Mouse (Mus musculus) MEL (cell line): ENCODE results near the gene Matn1. TPM values are rescaled to one million over a fixed set of nuclear protein-coding genes. Genes with fewer than 3 reads are reported as not detected.

Experiments
- DNase-seq: peaks from one replicate; pipeline ENCODE4 v3.0.0; 2011; ENCODE audit warnings: low read depth, low spot score
- H3K27ac ChIP-seq: 2 replicates; pipeline ENCODE4 v1.5.1; 2012; ENCODE audit warnings: low read depth, mild to moderate bottlenecking, control low read depth, low read length, moderate library complexity; ENCODE audit not compliant: control insufficient read depth
- H3K27me3 ChIP-seq, 2 experiments: fragments of 150-350 bp in 1 of 2; sonication (generic) in 1 of 2; 2 replicates each; pipeline ENCODE4 v1.6.1; 2012; ENCODE audit warnings: low read length in 2 of 2, mild to moderate bottlenecking in 2 of 2, improper control_type of control experiment in 1 of 2, moderate library complexity in 1 of 2; ENCODE audit not compliant: insufficient read depth in 2 of 2, control insufficient read depth in 1 of 2
- H3K36me3 ChIP-seq, 2 experiments: 2 replicates each; pipeline ENCODE4 v1.6.1; 2012 to 2014; ENCODE audit warnings: low read length in 2 of 2, improper control_type of control experiment in 1 of 2, inconsistent platforms in 1 of 2, mild to moderate bottlenecking in 1 of 2; ENCODE audit not compliant: insufficient read depth in 2 of 2, control insufficient read depth in 1 of 2
- H3K4me1 ChIP-seq, 2 experiments: fragments of 150-350 bp in 1 of 2; sonication (generic) in 1 of 2; 2 replicates each; pipeline ENCODE4 v1.6.1; 2012; ENCODE audit warnings: low read length in 2 of 2, improper control_type of control experiment in 1 of 2, mild to moderate bottlenecking in 1 of 2; ENCODE audit not compliant: insufficient read depth in 2 of 2, control insufficient read depth in 1 of 2
- H3K4me3 ChIP-seq, 2 experiments: fragments of 150-350 bp in 1 of 2; sonication (generic) in 1 of 2; 2 replicates each; pipeline ENCODE4 v1.5.1; 2012; ENCODE audit warnings: low read depth in 2 of 2, low read length in 2 of 2, mild to moderate bottlenecking in 2 of 2, moderate library complexity in 2 of 2, control low read depth in 1 of 2, improper control_type of control experiment in 1 of 2; ENCODE audit not compliant: control insufficient read depth in 1 of 2, insufficient read depth in 1 of 2
- H3K79me2 ChIP-seq: 2 replicates; pipeline ENCODE4 v1.6.1; 2012; ENCODE audit warnings: mild to moderate bottlenecking, low read length, moderate library complexity; ENCODE audit not compliant: control insufficient read depth, poor library complexity, insufficient read depth
- H3K9ac ChIP-seq: 2 replicates; pipeline ENCODE4 v1.6.1; 2012; ENCODE audit warnings: low read depth, mild to moderate bottlenecking, control low read depth, low read length, moderate library complexity; ENCODE audit not compliant: control insufficient read depth, poor library complexity, severe bottlenecking
- H3K9me3 ChIP-seq: fragments of 150-350 bp; sonication (generic); replicated peaks from 2 replicates; pipeline ENCODE4 v1.6.1; 2012; ENCODE audit warnings: mild to moderate bottlenecking, low read length, improper control_type of control experiment, moderate library complexity; ENCODE audit not compliant: insufficient read depth
- BHLHE40 ChIP-seq: IDR thresholded peaks from 2 replicates; pipeline ENCODE4 v1.6.1; 2012; ENCODE audit warnings: low read depth, mild to moderate bottlenecking, inconsistent platforms, low read length, improper control_type of control experiment, borderline replicate concordance
- CHD1 ChIP-seq: IDR thresholded peaks from 2 replicates; pipeline ENCODE4 v1.6.1; 2012; ENCODE audit warnings: low read depth, mild to moderate bottlenecking, inconsistent platforms, low read length, improper control_type of control experiment
- CHD2 ChIP-seq: IDR thresholded peaks from 2 replicates; pipeline ENCODE4 v1.6.1; 2011; ENCODE audit warnings: low read length, improper control_type of control experiment
- CTCF ChIP-seq, 3 experiments: IDR thresholded peaks in 2 of 3; conservative IDR thresholded peaks in 1 of 3; 2 replicates each; pipeline ENCODE4 v1.5.1; 2011 to 2012; ENCODE audit warnings: low read length in 3 of 3, low read depth in 2 of 3, mild to moderate bottlenecking in 2 of 3, improper control_type of control experiment in 1 of 3, inconsistent platforms in 1 of 3, mixed read lengths in 1 of 3, moderate library complexity in 1 of 3; ENCODE audit not compliant: control insufficient read depth in 1 of 3, insufficient read depth in 1 of 3, poor library complexity in 1 of 3, severe bottlenecking in 1 of 3
- E2F4 ChIP-seq: IDR thresholded peaks from 2 replicates; pipeline ENCODE4 v1.6.1; 2011; ENCODE audit warnings: low read depth, low read length, improper control_type of control experiment, borderline replicate concordance
- ELF1 ChIP-seq: IDR thresholded peaks from 2 replicates; pipeline ENCODE4 v1.6.1; 2014; ENCODE audit warnings: low read depth, mild to moderate bottlenecking, inconsistent platforms, low read length, improper control_type of control experiment, moderate library complexity
- ETS1 ChIP-seq: IDR thresholded peaks from 2 replicates; pipeline ENCODE4 v1.6.1; 2012; ENCODE audit warnings: low read depth, mild to moderate bottlenecking, inconsistent platforms, low read length, improper control_type of control experiment, moderate library complexity
- GATA1 ChIP-seq: IDR thresholded peaks from 2 replicates; pipeline ENCODE4 v1.6.1; 2011; ENCODE audit warnings: low read depth, low read length, improper control_type of control experiment
- HCFC1 ChIP-seq: IDR thresholded peaks from 2 replicates; pipeline ENCODE4 v1.6.1; 2012; ENCODE audit warnings: low read depth, mild to moderate bottlenecking, inconsistent platforms, low read length, improper control_type of control experiment, moderate library complexity
- JUND ChIP-seq: IDR thresholded peaks from 2 replicates; pipeline ENCODE4 v1.6.1; 2011; ENCODE audit warnings: low read depth, mild to moderate bottlenecking, improper control_type of control experiment, low read length
- MAFK ChIP-seq: IDR thresholded peaks from 2 replicates; pipeline ENCODE4 v1.6.1; 2011; ENCODE audit warnings: low read depth, mild to moderate bottlenecking, low read length, improper control_type of control experiment, borderline replicate concordance
- MAX ChIP-seq: IDR thresholded peaks from 2 replicates; pipeline ENCODE4 v1.6.1; 2011; ENCODE audit warnings: low read length, improper control_type of control experiment
- MAZ ChIP-seq: IDR thresholded peaks from 2 replicates; pipeline ENCODE4 v1.6.1; 2012; ENCODE audit warnings: low read depth, mild to moderate bottlenecking, inconsistent platforms, low read length, improper control_type of control experiment
- MEF2A ChIP-seq: IDR thresholded peaks from 2 replicates; pipeline ENCODE4 v1.6.1; 2014; ENCODE audit warnings: low read depth, mild to moderate bottlenecking, inconsistent platforms, low read length, improper control_type of control experiment; ENCODE audit not compliant: poor library complexity, insufficient replicate concordance, severe bottlenecking; ENCODE audit errors: extremely low read depth
- MXI1 ChIP-seq: IDR thresholded peaks from 2 replicates; pipeline ENCODE4 v1.6.1; 2011; ENCODE audit warnings: mild to moderate bottlenecking, low read depth, low read length, improper control_type of control experiment
- MYB ChIP-seq: IDR thresholded peaks from 2 replicates; pipeline ENCODE4 v1.6.1; 2011; ENCODE audit warnings: mild to moderate bottlenecking, low read depth, low read length, improper control_type of control experiment
- NRF1 ChIP-seq: IDR thresholded peaks from 2 replicates; pipeline ENCODE4 v1.6.1; 2014; ENCODE audit warnings: low read depth, mild to moderate bottlenecking, inconsistent platforms, low read length, improper control_type of control experiment, moderate library complexity; ENCODE audit not compliant: poor library complexity, insufficient read depth, severe bottlenecking
- POLR2A ChIP-seq, 2 experiments: IDR thresholded peaks; 2 replicates each; pipeline ENCODE4 v1.6.1; 2011 to 2012; ENCODE audit warnings: low read length in 2 of 2, mild to moderate bottlenecking in 2 of 2, control low read depth in 1 of 2, improper control_type of control experiment in 1 of 2, low read depth in 1 of 2, moderate library complexity in 1 of 2; ENCODE audit not compliant: control insufficient read depth in 1 of 2, insufficient read depth in 1 of 2, poor library complexity in 1 of 2
- POLR2AphosphoS5 ChIP-seq: IDR thresholded peaks from 2 replicates; pipeline ENCODE4 v1.6.1; 2012; ENCODE audit warnings: low read depth, borderline replicate concordance, mild to moderate bottlenecking, inconsistent platforms, low read length, moderate library complexity, mixed read lengths
- RAD21 ChIP-seq: IDR thresholded peaks from 2 replicates; pipeline ENCODE4 v1.6.1; 2011; ENCODE audit warnings: mild to moderate bottlenecking, low read depth, low read length, improper control_type of control experiment
- RCOR1 ChIP-seq: IDR thresholded peaks from 2 replicates; pipeline ENCODE4 v1.6.1; 2012; ENCODE audit warnings: low read depth, mild to moderate bottlenecking, inconsistent platforms, low read length, improper control_type of control experiment
- SIN3A ChIP-seq: IDR thresholded peaks from 2 replicates; pipeline ENCODE4 v1.6.1; 2012; ENCODE audit warnings: low read length, improper control_type of control experiment, inconsistent platforms
- SMC3 ChIP-seq: IDR thresholded peaks from 2 replicates; pipeline ENCODE4 v1.6.1; 2011; ENCODE audit warnings: low read depth, low read length, improper control_type of control experiment
- TAL1 ChIP-seq: IDR thresholded peaks from 2 replicates; pipeline ENCODE4 v1.6.1; 2012; ENCODE audit warnings: mild to moderate bottlenecking, inconsistent platforms, low read length, moderate library complexity, mixed read lengths
- TBP ChIP-seq: IDR thresholded peaks from 2 replicates; pipeline ENCODE4 v1.8.0; 2011; ENCODE audit warnings: low read depth, low read length, improper control_type of control experiment
- TCF12 ChIP-seq: IDR thresholded peaks from 2 replicates; pipeline ENCODE4 v1.6.1; 2014; ENCODE audit warnings: low read depth, mild to moderate bottlenecking, inconsistent platforms, low read length, improper control_type of control experiment, moderate library complexity
- USF1 ChIP-seq: IDR thresholded peaks from 2 replicates; pipeline ENCODE4 v1.6.1; 2014; ENCODE audit warnings: low read depth, mild to moderate bottlenecking, inconsistent platforms, low read length, improper control_type of control experiment, moderate library complexity
- USF2 ChIP-seq, 2 experiments: IDR thresholded peaks; 2 replicates each; pipeline ENCODE4 v1.6.1; 2011 to 2012; ENCODE audit warnings: improper control_type of control experiment in 2 of 2, low read length in 2 of 2, borderline replicate concordance in 1 of 2, inconsistent platforms in 1 of 2, low read depth in 1 of 2, mild to moderate bottlenecking in 1 of 2; ENCODE audit not compliant: insufficient read depth in 1 of 2
- ZC3H11A ChIP-seq: IDR thresholded peaks from 2 replicates; pipeline ENCODE4 v1.6.1; 2012; ENCODE audit warnings: low read depth, mild to moderate bottlenecking, inconsistent platforms, low read length, improper control_type of control experiment
- ZMIZ1 ChIP-seq: IDR thresholded peaks from 2 replicates; pipeline ENCODE4 v1.6.1; 2012; ENCODE audit warnings: low read depth, mild to moderate bottlenecking, inconsistent platforms, low read length, improper control_type of control experiment, moderate library complexity
- ZNF384 ChIP-seq: IDR thresholded peaks from 2 replicates; pipeline ENCODE4 v1.6.1; 2012; ENCODE audit warnings: low read depth, mild to moderate bottlenecking, inconsistent platforms, low read length, improper control_type of control experiment
- polyA plus RNA-seq, 2 experiments: library from polyadenylated mRNA; stranded (reverse) in 1 of 2; unstranded in 1 of 2; fragments of >175 nt in 1 of 2; fragments of >200 nt in 1 of 2; gene quantifications; 2 replicates each; pipeline versions ENCODE4 v1.2.1 to v1.2.4; 2012; ENCODE audit warnings: low replicate concordance in 2 of 2, low read depth in 1 of 2; ENCODE audit not compliant: insufficient read length in 2 of 2, insufficient read depth in 1 of 2, missing spikeins in 1 of 2
- total RNA-seq: library from RNA; depleted of rRNA; stranded (reverse); fragments of 300-350 nt; gene quantifications from 2 replicates; pipeline ENCODE4 v1.2.3, GENCODE M21; 2012

Gene Matn1
- total and polyA plus RNA-seq, 3 experiments = not detected

- peak; percentile 52; the same call in 1 of the 2 replicates for TF ChIP-seq HCFC1
- TF ChIP-seq ETS1 = peak; percentile 44
- no peak for TF ChIP-seq TCF12
- TF ChIP-seq USF1 = peak; percentile 87
Measured at GRCm38 (mm10) chr4:130918805-130919749, 25.1 kb upstream of the Matn1 start (continued).

GRCm38 (mm10) chr4:130919750-130920356 is 24.3 kb upstream of the Matn1 start:
- DNase-seq = peak; percentile 87
- Histone ChIP-seq H3K9ac (peak overlapping the region; percentile 51), H3K79me2 (peaks cover 46% of the 10 kb centered on the region), H3K27me3 (no peaks in the 10 kb centered on the region), H3K4me3 (peak overlapping the region; percentile 28 to 48), H3K36me3 (peaks cover 0 to 53% of the 10 kb centered on the region in 2 experiments; a peak in 2 of 4 replicates), H3K27ac (peak overlapping the region; percentile 80), H3K9me3 (no peaks in the 10 kb centered on the region), H3K4me1 (peaks cover 13 to 52% of the 10 kb centered on the region in 2 experiments)
- TF ChIP-seq POLR2AphosphoS5 (no peak), MEF2A (no peak), ETS1 (peak; percentile 84), E2F4 (no peak), ZNF384 (no peak), MXI1 (peak; percentile 52), TAL1 (no peak), MYB (peak; percentile 62), MAX (no peak), MAZ (no peak; the same call in 1 of the 2 replicates), TBP (0 out of 2 replicates have a peak, but pooled peaks have one; percentile 30), CTCF (IDR thresholded peaks at IDR 0.05 in 2 of 3, conservative IDR thresholded peaks at IDR 0.05 in 1 of 3; ENCODE audit: control insufficient read depth in 1 of 3, insufficient read depth in 1 of 3, low read depth in 2 of 3, low read length in 3 of 3, poor library complexity in 1 of 3, severe bottlenecking in 1 of 3) (no peak), CHD2 (no peak), USF2 (IDR thresholded peaks at IDR 0.05; ENCODE audit: borderline replicate concordance in 1 of 2, insufficient read depth in 1 of 2, low read depth in 1 of 2, low read length in 2 of 2) (no peak), BHLHE40 (no peak), POLR2A (IDR thresholded peaks at IDR 0.05; ENCODE audit: control insufficient read depth in 1 of 2, insufficient read depth in 1 of 2, low read depth in 1 of 2, low read length in 2 of 2, poor library complexity in 1 of 2) (peak in 1 of 2 experiments; percentile 38; a peak in 1 of 4 replicates), GATA1 (0 out of 2 replicates have a peak, but pooled peaks have one; percentile 2), ZC3H11A (no peak), USF1 (no peak), SMC3 (no peak), HCFC1 (no peak), CHD1 (no peak), NRF1 (no peak), ELF1 (no peak), SIN3A (0 out of 2 replicates have a peak, but pooled peaks have one; percentile 45), MAFK (no peak), TCF12 (peak; percentile 32; the same call in 1 of the 2 replicates), JUND (no peak), ZMIZ1 (no peak), RCOR1 (no peak), RAD21 (no peak)
